Mouse (Mus musculus) neural tube, embryonic 13.5 days (tissue): ENCODE results near the gene Poll. TPM values are rescaled to one million over a fixed set of nuclear protein-coding genes. Genes with fewer than 3 reads are reported as not detected.

ENCODE experiments used
- ATAC-seq: fragments of 200-750 bp; cut with Nextera tagmentation; 2 replicates; pipeline ENCODE4 v1.8.0; 2017; ENCODE audit warnings: low read depth, mild to moderate bottlenecking, moderate TSS enrichment, moderate library complexity
- H3K27ac ChIP-seq: fragments of 300-500 bp; sonication (generic); replicated peaks from 2 replicates; pipeline ENCODE4 v1.5.1; 2015; ENCODE audit warnings: moderate library complexity, mild to moderate bottlenecking, inconsistent platforms
- H3K27me3 ChIP-seq: fragments of 300-500 bp; sonication (generic); 2 replicates; pipeline ENCODE4 v1.6.1; 2015; ENCODE audit warnings: mild to moderate bottlenecking, inconsistent platforms
- H3K36me3 ChIP-seq: fragments of 300-500 bp; sonication (generic); 2 replicates; pipeline ENCODE4 v1.6.1; 2015; ENCODE audit warnings: mild to moderate bottlenecking, inconsistent platforms
- H3K4me1 ChIP-seq: fragments of 300-500 bp; sonication (generic); replicated peaks from 2 replicates; pipeline ENCODE4 v1.6.1; 2015; ENCODE audit warnings: inconsistent platforms
- H3K4me2 ChIP-seq: fragments of 300-500 bp; sonication (generic); 2 replicates; pipeline ENCODE4 v1.6.1; 2015; ENCODE audit warnings: inconsistent platforms, mild to moderate bottlenecking, moderate library complexity
- H3K4me3 ChIP-seq: fragments of 300-500 bp; sonication (generic); 2 replicates; pipeline ENCODE4 v1.5.1; 2015; ENCODE audit warnings: mild to moderate bottlenecking, inconsistent platforms
- H3K9ac ChIP-seq: fragments of 300-500 bp; sonication (generic); 2 replicates; pipeline ENCODE4 v1.6.1; 2015; ENCODE audit warnings: moderate library complexity, mild to moderate bottlenecking, inconsistent platforms
- H3K9me3 ChIP-seq: fragments of 300-500 bp; sonication (generic); 2 replicates; pipeline ENCODE4 v1.6.1; 2016; ENCODE audit warnings: inconsistent platforms
- WGBS: fragments of 180-500 bp; shearing (Covaris S2); methylation state at CpG from one replicate; pipeline ENCODE4 v1.1.7; 2015; 5-methylcytosine and 5-hydroxymethylcytosine counted together
- polyA plus RNA-seq: library from polyadenylated mRNA; unstranded; fragments of >200 nt; fragmentation: Nextera tagmentation; extraction: Ambion mirVana; gene quantifications from 2 replicates; pipeline ENCODE4 v1.2.1, GENCODE M21; 2015

Gene Poll
- polyA plus RNA-seq, 1 experiment from 2014 or later: 14.2 TPM

DNA sequence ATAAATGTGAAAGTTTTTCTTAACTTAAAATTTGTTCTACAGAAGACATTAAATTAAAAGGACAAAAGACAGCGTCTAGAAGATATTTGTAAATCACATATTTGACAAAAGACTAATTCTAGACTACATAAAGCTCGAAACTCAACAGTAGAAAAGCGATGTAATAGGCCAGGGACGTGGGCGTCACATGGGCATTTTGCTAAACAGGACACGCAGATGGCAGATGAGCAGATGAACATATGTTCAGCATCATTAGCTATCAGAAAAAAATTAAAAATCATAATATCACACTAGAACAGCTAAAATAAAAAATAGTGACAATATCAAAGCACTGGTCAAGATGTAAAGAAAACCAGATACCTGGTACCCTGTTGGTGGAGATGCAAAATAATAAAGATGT lies 29.4 kb upstream of the Poll start:
- no peaks in the 10 kb centered on the region for H3K9me3 ChIP-seq
- no peak overlapping the region for H3K4me2 ChIP-seq
- 82% methylated on average over 6 of the region's 6 CpGs for WGBS
- H3K9ac ChIP-seq: no peak overlapping the region
- peaks cover 5% of the 10 kb centered on the region; the same call in 1 of the 2 replicates for H3K36me3 ChIP-seq
- no peak overlapping the region for H3K27ac ChIP-seq
- no peak for ATAC-seq
- H3K4me1 ChIP-seq: no peaks in the 10 kb centered on the region
- no peak overlapping the region for H3K4me3 ChIP-seq
- H3K27me3 ChIP-seq: peaks cover 58% of the 10 kb centered on the region

GRCm38 (mm10) chr19:45587509-45588292 lies 27.4 kb upstream of the Poll start:
- no peaks in the 10 kb centered on the region for H3K9me3 ChIP-seq
- no peak for ATAC-seq
- H3K27ac ChIP-seq: no peak overlapping the region
- no peak overlapping the region for H3K4me2 ChIP-seq
- no peak overlapping the region for H3K9ac ChIP-seq
- 88% methylated on average over 6 of the region's 6 CpGs for WGBS
- peaks cover under 1% of the 10 kb centered on the region; the same call in 1 of the 2 replicates for H3K4me1 ChIP-seq
- H3K4me3 ChIP-seq: no peak overlapping the region
- peaks cover 5% of the 10 kb centered on the region; the same call in 1 of the 2 replicates for H3K36me3 ChIP-seq
- peaks cover 42% of the 10 kb centered on the region for H3K27me3 ChIP-seq

- peaks cover 9% of the 10 kb centered on the region for H3K4me1 ChIP-seq
- H3K36me3 ChIP-seq: peaks cover 5% of the 10 kb centered on the region; the same call in 1 of the 2 replicates
- no peak for ATAC-seq
- 75% methylated on average over 3 of the region's 3 CpGs for WGBS
- no peak overlapping the region for H3K9ac ChIP-seq
- no peak overlapping the region for H3K27ac ChIP-seq
- no peak overlapping the region for H3K4me2 ChIP-seq
- peaks cover 34% of the 10 kb centered on the region for H3K27me3 ChIP-seq
- no peak overlapping the region for H3K4me3 ChIP-seq
- H3K9me3 ChIP-seq: no peaks in the 10 kb centered on the region
Measured at GRCm38 (mm10) chr19:45586850-45587249, 26.5 kb upstream of the Poll start.

GRCm38 (mm10) chr19:45584856-45585620 lies 24.7 kb upstream of the Poll start:
- H3K27me3 ChIP-seq: peaks cover 22% of the 10 kb centered on the region
- no peak overlapping the region for H3K4me2 ChIP-seq
- H3K27ac ChIP-seq: no peak overlapping the region
- H3K36me3 ChIP-seq: no peaks in the 10 kb centered on the region
- H3K4me1 ChIP-seq: peaks cover 15% of the 10 kb centered on the region
- no peaks in the 10 kb centered on the region for H3K9me3 ChIP-seq
- WGBS: 68% methylated on average over 9 of the region's 9 CpGs
- no peak overlapping the region for H3K9ac ChIP-seq
- H3K4me3 ChIP-seq: no peak overlapping the region
- ATAC-seq: no peak

DNA sequence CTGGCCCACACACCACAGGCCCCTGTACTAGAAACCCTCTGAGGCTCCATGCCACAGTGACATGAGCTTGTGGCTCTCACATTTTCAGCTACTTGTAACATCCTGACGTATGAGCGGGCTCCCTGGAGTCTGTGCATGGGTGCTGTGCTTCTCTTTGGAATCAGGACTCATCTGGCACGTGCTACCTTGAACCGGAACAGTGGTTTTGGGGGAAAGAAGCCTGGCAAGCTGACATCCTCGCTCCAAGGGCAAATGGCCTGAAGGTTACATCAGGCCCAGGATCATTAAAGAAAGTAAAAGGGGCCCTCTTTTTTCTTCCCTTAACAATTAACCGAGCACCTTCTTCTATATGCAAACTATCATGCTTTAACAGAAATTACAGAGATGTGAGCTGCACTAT lies 22.8 kb upstream of the Poll start:
- Histone ChIP-seq H3K27me3 (peaks cover 18% of the 10 kb centered on the region; the same call in 1 of the 2 replicates), H3K9ac (peak overlapping the region; percentile 31; the same call in 1 of the 2 replicates)

DNA sequence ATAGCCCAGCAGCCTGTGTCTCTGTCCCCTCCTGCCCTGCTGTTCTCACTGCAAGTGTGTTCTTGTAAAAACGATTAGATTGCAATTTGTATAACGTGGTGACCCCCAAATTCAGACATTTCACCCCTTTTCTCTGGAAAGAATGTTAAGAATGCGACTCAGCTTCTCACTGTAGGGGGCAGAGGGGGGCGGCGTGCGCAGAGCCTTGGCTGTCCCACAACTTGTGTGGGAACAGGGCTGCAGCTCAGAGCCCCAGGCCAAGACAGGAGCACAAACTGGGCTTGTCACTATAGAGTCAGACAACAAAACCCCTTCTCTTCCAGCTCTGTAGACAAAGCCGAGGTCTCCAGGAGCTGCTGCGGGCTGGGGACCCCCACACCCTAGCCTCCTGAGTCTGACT lies 21.8 kb upstream of the Poll start:
- 8% methylated on average over 8 of the region's 8 CpGs for WGBS
- Histone ChIP-seq H3K9me3 (no peaks in the 10 kb centered on the region), H3K27ac (no peak overlapping the region)

More for the DNA sequence above, 22.8 kb upstream of the Poll start:
- Histone ChIP-seq H3K4me1 (peaks cover 23% of the 10 kb centered on the region), H3K36me3 (peaks cover 15% of the 10 kb centered on the region), H3K4me3 (no peak overlapping the region), H3K27ac (no peak overlapping the region), H3K9me3 (no peaks in the 10 kb centered on the region), H3K4me2 (no peak overlapping the region)
- 89% methylated on average over 6 of the region's 6 CpGs for WGBS
- no peak for ATAC-seq

DNA sequence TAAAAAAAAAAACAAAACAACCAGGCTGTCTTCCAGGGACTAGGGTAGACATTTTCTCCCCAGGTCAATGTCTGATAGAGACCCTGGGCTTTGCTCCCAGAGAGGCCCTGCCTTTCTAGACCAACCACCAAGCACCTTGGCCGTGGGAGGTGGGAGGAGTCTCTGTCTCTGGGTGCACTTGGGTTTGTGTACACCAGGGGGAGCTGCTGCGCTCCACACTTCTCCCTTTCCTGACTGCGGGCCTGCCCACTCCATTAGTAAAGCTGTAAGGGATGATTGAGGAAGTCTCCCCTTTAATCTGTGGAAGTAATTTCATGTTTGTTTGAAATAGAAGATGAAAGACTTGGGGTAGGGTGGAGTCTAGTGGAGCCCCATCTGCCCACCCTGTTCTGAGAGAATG lies 20.9 kb upstream of the Poll start:
- no peak for ATAC-seq
- no peak overlapping the region for H3K4me2 ChIP-seq
- no peak overlapping the region for H3K27ac ChIP-seq
- peaks cover 33% of the 10 kb centered on the region for H3K36me3 ChIP-seq
- no peak overlapping the region for H3K4me3 ChIP-seq
- no peaks in the 10 kb centered on the region for H3K9me3 ChIP-seq
- 53% methylated on average over 3 of the region's 3 CpGs for WGBS
- H3K4me1 ChIP-seq: peaks cover 25% of the 10 kb centered on the region
- H3K27me3 ChIP-seq: peaks cover 10% of the 10 kb centered on the region; the same call in 1 of the 2 replicates
- no peak overlapping the region for H3K9ac ChIP-seq

More for the DNA sequence above, 21.8 kb upstream of the Poll start:
- peaks cover 12% of the 10 kb centered on the region; the same call in 1 of the 2 replicates for H3K27me3 ChIP-seq
- H3K4me3 ChIP-seq: no peak overlapping the region
- no peak for ATAC-seq
- no peak overlapping the region for H3K4me2 ChIP-seq
- H3K9ac ChIP-seq: no peak overlapping the region
- peaks cover 25% of the 10 kb centered on the region for H3K36me3 ChIP-seq
- H3K4me1 ChIP-seq: peaks cover 23% of the 10 kb centered on the region

- no peak for ATAC-seq
Measured at GRCm38 (mm10) chr19:45580235-45580634, 19.9 kb upstream of the Poll start.

GRCm38 (mm10) chr19:45579416-45579815 lies 19.1 kb upstream of the Poll start:
- no peak overlapping the region for H3K27ac ChIP-seq
- no peaks in the 10 kb centered on the region for H3K9me3 ChIP-seq
- WGBS: 87% methylated on average over 7 of the region's 7 CpGs
- no peak overlapping the region for H3K4me3 ChIP-seq
- H3K4me2 ChIP-seq: no peak overlapping the region
- peaks cover 42% of the 10 kb centered on the region for H3K4me1 ChIP-seq
- peaks cover 1% of the 10 kb centered on the region; the same call in 1 of the 2 replicates for H3K27me3 ChIP-seq
- no peak overlapping the region for H3K9ac ChIP-seq
- H3K36me3 ChIP-seq: peaks cover 36% of the 10 kb centered on the region
- ATAC-seq: no peak

More at GRCm38 (mm10) chr19:45580235-45580634, 19.9 kb upstream of the Poll start:
- Histone ChIP-seq H3K27ac (no peak overlapping the region), H3K4me1 (peaks cover 35% of the 10 kb centered on the region), H3K9me3 (no peaks in the 10 kb centered on the region), H3K36me3 (peaks cover 36% of the 10 kb centered on the region), H3K9ac (no peak overlapping the region), H3K27me3 (peaks cover 7% of the 10 kb centered on the region), H3K4me3 (no peak overlapping the region), H3K4me2 (no peak overlapping the region)
- WGBS: 32% methylated on average over 12 of the region's 12 CpGs

GRCm38 (mm10) chr19:45578976-45579375 lies 18.6 kb upstream of the Poll start:
- Histone ChIP-seq H3K4me3 (no peak overlapping the region), H3K4me2 (no peak overlapping the region), H3K36me3 (peaks cover 36% of the 10 kb centered on the region), H3K4me1 (peaks cover 46% of the 10 kb centered on the region), H3K27ac (no peak overlapping the region), H3K27me3 (no peaks in the 10 kb centered on the region; the same call in 1 of the 2 replicates), H3K9ac (no peak overlapping the region), H3K9me3 (no peaks in the 10 kb centered on the region)
- WGBS: 92% methylated on average over 12 of the region's 12 CpGs
- ATAC-seq: no peak

GRCm38 (mm10) chr19:45577141-45577750 lies 16.9 kb upstream of the Poll start:
- Histone ChIP-seq H3K27me3 (no peaks in the 10 kb centered on the region; the same call in 1 of the 2 replicates), H3K27ac (no peak overlapping the region), H3K9ac (no peak overlapping the region), H3K9me3 (no peaks in the 10 kb centered on the region), H3K4me3 (no peak overlapping the region), H3K4me1 (peaks cover 52% of the 10 kb centered on the region), H3K4me2 (no peak overlapping the region), H3K36me3 (peaks cover 43% of the 10 kb centered on the region)
- no peak for ATAC-seq
- 84% methylated on average over 14 of the region's 14 CpGs for WGBS

- Histone ChIP-seq H3K36me3 (peaks cover 52% of the 10 kb centered on the region), H3K9ac (no peak overlapping the region)
Measured at GRCm38 (mm10) chr19:45575632-45576001, 15.3 kb upstream of the Poll start.

More at GRCm38 (mm10) chr19:45575632-45576001, 15.3 kb upstream of the Poll start:
- no peak overlapping the region for H3K4me2 ChIP-seq
- no peak overlapping the region for H3K4me3 ChIP-seq
- H3K27me3 ChIP-seq: no peaks in the 10 kb centered on the region; the same call in 1 of the 2 replicates
- ATAC-seq: no peak
- no peaks in the 10 kb centered on the region for H3K9me3 ChIP-seq
- H3K27ac ChIP-seq: no peak overlapping the region
- WGBS: 20% methylated on average over 8 of the region's 8 CpGs
- peaks cover 48% of the 10 kb centered on the region for H3K4me1 ChIP-seq
